Mouse (Mus musculus) adipocyte (in vitro differentiated cells): ENCODE data around the gene Wdr18.
A peak's percentile ranks its signal among the peaks of the same experiment; 100 is the strongest.

Experiments
- DNase-seq: peaks from one replicate; pipeline ENCODE4 v3.0.0-alpha.2; 2016; ENCODE audit warnings: low spot score

Gene Wdr18

DNA sequence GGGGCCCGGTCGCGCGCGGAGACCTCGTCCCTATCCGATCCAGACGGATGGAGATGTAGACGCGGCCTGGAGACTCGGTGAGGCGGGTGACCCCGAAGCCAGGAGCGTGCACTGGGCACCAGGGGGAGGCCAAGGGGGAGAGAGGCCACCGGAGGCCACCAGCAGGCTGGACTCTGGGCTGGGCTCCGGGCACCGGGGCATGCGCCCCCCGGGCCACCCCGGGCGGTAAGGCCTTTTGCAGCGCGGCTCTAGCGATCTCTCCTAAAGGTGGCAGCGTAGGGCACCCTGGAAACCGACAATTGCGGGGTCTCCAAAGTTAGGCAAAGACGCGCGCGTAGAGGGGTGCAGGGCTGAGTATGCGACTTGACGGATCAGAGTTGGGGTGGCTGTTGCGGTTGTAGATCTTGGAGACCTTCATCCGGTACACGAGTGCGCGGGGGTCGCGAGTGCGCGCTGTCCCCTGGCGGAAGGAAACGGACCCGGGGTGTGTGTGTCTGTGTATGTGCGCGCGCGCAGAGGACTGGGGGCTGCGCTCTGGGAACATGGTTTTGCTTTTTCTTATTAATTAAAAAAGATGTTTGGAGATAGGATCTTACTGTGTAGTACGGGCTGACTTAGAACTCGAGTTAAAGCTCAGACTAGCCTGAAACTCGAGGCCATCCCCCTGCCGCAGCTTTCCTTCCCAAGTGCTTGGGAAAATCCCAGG, 32.5 kb upstream of the Wdr18 start:
- DNase-seq = peak; percentile 47

DNA sequence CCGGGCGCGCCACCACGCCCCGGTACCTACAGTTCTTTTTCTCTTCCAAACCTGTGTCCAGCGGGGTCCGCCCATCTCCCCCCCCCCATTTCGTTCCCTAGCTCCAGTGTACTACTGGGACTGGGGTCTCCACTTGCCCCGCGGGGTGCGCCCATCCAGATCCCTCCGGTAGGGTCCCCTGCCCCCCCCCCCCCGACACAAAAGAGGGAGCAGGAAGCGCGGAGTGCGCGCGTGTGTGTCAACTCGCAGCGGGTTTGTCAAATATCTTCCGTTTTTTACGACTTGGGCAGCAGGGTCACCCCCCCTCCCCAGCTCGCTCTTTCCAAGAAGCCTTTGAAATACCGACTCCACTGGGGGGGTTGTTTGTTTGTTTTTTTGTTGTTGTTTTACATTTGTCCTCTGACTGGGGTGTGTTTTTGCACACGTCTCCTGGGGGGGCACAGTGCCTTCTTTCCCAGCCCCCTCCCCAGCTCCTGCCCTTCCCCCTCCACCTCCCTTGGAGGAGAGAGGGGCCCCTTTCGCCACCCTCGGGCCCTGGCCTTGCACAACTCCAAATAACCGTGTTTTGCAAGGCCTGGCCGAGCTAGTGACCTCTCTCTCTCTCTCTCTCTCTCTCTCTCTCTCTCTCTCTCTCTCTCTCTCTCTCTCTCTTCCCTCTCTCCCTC, 31.8 kb upstream of the Wdr18 start:
- DNase-seq = peak; percentile 75

DNA sequence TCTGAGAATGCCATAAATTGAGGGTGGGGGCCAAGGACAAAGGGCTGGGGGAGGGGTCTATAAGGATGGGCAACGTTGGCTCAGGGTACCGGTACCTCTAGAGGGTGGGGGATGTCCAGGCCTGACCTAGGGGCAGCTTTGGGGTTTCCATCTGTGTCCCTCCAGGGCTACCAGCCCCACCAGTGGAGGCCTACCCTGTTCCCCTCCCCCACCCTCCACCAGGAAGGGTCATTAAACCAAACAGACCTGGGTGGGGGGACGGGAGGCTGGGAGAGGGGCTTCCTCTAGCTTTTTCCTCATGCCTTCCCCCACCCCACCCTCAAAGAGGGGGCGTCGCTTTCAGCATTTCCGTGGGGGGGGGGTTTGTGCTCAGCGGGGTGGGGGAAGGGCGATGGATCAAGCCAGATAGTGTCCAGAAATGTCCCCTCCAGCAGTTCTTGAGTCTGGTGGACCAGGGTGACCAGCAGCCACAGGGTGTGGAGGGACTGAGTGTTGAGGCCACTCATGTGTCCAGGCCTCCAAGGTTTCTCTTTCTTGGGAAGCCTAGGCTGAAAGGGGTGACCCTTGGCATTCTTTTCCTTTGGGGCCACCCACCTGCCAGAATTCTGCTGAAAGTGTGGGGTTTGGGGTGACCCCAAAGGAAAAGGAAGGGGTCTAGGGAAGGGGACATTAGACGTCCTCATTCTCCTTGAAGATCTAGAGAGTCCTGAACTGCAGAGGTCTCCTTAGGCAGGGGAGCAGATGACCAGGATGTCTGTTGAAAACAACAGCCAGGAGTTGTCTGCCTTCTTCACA, 30.8 kb upstream of the Wdr18 start:
- no peak for DNase-seq

DNA sequence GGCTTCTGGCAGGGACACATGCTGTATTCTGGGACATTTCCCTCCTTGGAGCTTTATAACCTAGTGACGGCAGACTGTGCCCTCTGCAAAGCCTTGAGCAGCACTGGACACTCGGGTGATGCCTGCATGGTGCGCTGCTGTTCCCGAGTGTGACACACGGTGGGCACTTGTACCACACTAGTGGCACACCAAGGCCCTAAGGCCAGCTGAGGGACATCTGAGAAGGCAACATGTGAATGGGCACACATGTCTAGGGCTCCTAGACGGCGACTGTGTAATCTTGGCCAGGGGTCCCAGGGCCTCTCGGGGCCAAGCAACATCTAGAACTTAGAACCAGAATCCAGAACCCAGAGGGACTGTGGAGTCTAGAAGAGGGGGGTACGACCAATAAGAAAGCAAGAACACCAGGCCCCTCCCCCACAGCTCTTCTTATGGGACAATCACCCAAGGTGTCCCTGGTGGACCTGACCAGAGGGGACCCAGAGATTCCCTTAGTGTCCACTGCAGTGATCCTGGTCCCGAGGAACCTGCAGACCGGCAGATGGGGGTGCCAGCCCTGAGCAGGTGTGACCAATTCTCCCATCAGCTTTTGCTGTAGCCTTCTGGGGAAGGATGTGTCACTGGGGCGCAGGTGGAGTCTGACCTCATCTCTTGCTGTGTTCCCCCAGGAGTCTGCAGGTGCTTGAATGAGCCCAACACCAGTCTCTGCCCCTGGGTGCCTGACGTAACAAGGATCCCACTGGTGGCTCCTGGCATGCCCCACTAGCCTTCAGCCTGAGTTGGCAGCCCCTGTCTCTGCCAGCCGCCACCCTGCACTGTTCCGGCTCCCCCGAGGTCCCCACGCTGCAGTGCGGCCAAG, 29.8 kb upstream of the Wdr18 start:
- DNase-seq = no peak

DNA sequence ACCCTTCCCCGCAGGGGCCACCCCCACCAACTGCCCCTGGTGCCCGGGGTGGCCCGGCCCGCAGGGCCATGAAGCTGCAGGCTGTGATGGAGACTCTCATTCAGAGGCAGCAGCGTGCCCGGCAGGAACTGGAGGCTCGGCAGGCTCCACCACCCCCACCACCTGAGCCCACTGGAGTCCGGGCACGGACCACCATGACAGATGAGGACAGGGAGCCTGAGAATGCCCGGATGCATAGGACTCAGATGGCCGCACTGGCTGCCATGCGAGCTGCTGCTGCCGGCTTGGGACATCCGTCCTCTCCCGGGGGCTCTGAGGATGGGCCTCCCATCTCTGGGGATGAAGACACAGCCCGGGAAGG, 29.1 kb upstream of the Wdr18 start:
- no peak for DNase-seq

DNA sequence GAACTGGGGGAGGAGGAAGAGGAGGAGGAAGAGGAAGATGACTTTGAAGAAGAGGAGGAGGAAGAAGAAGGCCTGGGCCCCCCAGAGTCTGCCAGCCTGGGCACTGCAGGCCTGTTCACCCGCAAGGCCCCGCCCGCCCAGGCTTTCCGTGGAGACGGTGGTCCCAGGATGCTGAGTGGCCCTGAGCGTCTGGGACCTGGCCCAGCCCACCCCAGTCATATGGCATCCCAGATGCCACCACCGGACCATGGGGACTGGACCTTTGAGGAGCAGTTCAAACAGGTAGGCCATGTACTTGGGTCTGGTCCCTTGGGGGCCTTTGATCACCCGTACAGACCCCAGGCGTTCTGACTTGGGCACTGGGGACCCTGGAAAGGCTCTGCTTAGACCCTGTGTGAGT, 28.2 kb upstream of the Wdr18 start:
- DNase-seq = no peak

DNA sequence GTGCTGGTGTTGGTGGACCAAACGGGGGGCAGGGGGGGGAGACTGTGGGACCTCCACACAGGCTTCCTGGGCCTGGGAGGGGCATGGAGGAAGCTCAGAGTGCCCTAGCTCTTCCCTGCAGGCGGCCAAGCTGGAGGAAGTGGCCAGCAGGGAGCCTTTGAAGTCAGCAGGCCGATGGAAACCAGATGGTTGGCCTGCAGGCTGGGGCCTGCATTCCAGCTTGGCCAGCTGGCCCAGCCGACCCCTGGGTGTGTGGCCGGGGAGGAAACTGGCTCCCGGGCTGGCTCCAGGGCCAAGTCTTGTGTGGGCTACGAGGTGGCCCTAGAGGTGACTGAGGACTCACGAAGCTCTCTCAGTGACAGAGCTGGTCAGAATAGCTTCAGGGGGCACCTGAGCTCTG, 27.2 kb upstream of the Wdr18 start:
- DNase-seq = peak; percentile 65

DNA sequence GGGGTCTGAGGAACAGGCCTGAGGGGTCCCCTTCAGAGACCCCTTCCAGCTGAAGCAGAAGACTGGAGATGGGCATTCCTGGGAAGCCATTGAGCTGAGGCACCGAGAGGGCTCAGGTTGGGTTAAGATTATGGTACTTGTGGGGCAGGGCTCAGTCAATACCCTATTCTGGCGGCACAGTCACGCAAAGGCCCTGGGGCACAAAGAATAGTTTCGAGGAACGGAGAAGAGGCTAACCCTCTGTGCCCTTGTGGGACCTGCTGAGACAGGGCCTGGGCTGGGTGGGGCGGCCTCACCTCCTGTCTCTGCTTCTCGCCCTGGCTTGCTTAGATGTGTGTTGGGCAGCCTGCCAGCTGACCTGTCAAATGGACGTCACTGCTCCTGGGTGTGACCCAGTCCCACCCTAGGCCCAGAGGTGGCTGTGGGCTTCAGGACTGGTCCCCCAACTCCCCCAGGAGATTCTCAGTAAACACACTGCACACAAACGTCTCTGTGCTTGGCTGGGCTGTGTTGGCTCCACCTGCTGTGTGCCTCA, 26.7 kb upstream of the Wdr18 start:
- DNase-seq = no peak

DNA sequence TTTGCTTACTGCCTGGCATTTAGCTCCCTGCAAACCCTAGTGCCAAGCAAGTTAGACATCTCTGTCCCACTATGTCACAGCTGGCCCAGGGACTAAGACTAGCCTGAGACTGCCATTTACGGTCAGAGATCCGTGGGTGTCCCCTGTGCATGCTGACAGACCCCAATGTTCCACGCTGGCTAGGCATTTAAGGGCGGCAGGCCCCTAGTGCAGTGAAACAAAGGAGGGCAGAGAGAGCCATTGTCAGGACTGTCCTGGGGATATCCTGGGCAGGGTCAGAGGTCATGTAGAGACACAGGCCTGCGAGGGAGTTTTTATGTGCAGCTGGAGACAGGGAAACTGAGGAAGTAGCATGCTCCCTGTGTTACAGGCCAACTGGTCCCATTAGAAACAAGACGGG, 26.1 kb upstream of the Wdr18 start:
- DNase-seq = no peak

DNA sequence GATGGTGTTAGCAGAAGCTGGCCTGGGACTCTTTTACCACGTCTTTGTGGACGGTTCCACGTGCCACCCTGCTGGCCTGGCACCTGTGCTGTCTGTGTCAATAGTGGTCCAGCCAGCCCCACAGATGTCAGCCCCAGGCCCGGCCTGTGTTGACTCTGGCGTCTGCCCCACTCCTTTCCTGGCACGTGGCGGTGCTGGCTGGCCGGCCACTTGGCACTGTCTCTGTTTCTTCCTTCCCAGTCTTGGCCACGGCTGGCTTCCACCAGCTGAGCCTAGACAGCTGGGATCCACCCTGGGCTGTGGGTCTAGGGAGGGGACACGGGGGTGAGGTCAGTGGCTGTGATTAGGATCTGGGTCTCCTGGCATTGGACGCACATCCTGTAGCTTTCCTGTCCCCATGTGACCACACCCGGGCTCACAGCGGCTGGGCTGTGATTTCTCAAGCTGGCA, 25.7 kb upstream of the Wdr18 start:
- peak; percentile 95 for DNase-seq

DNA sequence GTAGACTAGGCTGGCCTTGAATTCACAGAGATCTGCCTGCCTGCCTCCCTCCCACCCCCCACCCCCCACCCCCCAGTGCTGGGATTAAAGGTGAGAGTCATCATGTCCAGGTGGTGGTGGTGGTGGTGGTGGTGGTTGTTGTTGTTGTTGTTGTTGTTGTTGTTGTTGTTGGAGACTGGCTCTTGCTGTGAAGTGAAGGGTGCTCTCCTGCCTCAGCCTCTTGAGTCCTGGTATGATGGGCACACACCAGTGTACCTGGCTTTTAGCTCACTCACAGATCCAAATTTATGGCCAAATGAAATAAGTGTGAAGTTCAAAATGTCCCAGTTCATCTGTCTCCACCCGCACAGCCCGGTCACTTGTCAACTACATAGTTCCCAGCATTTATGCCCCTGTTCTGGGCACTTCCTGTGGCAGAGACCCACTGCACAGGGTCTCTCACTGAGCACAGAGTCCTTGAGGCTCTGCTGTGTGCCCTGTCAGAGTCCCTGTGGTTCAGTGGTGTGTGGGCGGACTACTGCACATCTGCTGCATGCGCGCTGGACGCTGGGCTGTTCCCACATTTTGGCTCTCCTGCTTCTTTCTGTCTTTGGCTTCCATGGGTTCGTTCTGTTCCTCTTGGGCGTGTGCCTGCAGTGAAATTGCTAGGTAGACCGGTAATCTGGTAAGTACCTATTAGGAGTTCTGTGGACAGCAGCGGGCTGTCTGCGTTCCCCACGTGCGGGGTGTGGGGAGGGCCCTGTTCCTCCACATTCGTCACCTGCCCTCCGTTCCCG, 25.0 kb upstream of the Wdr18 start:
- DNase-seq = no peak

DNA sequence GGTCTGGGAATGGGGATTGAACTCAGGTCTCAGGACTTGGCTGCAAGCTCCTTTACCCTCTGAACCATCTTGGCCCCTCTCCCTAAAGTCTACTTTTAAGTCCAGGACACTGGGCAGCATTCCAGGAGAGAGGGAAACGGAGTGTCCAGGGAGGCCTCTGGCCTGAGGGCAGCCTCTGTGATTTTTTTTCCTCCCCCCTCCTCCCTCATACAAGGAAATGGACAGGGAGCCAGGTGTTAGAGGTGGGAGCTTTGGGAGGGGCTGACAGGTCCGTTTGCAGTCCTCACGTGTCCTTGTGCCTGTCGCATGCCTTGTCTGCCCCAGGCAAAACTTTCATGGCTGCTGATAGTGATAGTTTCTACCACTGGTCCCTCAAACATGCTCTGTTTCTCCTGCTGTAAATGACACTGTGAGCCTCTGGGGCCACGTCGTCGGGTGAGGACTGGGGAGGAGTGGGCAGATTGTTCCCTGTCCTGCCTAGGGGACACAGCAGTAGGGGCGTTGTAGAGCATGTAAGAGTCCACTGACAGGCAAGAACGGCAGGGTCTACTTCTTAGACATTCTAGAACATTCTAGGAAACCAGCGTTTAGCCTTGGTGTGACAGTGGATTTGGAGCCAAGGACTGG, 23.6 kb upstream of the Wdr18 start:
- peak; percentile 70 for DNase-seq

DNA sequence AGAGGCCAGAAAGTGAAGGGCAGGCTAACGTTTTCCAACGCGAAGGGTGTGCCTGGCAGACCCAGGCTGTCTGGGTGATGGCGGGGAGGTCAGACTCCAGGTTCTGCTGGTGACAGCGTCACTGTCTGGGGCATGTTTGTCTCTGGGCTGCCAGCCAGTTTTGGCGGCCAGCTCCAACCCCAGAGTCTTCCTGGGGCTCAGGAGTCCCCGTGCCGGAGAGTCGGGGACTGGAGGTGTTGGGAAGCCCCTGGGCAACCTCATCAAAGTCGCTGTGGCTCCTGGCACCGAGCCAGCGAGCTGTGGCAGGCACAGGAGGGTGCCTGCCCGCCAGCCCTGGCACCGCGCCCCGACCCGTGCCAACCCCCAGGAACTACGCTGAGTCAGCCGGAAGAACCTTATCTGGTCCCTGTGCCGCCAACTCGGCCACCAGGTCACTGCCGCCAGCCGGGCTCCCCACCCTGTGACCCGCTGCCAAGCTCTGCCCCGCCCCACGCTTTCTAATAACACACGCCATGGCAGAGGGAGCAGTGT, 23.0 kb upstream of the Wdr18 start:
- DNase-seq = no peak

DNA sequence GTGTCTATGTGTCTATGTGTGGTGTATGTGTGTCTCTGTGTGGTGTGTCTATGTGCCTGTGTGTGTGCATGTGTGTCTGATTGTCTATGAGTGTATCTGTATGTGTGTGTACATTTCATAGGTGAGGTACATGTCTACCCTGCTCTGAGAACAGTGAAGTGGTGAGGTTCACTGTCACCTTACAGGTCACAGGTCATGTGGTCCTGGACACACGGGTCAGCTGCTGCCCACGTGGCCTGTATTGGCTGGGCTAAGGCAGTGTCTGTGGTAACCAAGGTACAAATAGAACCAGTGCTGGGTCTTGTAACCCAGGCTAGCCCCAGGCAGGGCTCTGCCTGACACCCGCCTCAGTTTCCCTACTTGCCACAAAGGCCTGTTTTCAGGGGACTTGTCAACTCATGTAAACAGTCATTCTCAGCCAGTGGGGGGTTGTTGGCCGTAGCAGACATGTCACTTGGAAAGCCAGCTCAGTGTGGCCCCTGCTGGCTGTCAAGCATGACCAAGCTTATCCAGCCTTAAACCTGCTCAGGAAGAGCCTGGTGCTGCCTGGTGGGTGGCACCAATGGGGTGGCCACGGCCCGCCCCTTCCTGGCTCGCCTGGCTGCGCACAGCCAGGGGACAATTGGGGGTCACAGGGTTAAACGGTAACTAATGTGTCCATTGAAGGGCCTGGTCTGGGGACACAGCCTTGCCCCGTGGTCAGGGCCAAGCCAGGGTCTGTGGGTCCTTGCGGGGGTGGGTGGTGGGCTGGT, 22.0 kb upstream of the Wdr18 start:
- DNase-seq = no peak

DNA sequence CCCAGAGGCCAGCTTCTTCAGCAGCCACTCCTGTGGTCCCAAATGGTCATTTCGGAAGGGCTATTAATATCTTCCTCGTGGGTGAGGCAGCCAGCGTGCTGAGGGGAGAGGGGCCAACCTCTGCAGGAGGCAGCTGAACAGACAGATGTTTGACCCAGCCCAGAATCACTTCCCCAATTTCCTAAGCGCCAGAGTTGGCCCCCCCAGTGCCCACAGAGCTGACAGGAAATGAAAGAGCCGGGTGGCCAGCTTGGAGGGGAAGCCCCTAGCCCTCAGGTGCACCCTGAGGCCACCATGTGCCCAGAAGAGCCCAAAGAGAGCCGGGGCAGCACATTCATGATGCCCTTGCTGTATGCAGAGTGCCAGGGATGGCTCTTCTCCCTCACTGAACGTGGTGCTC, 19.2 kb upstream of the Wdr18 start:
- no peak for DNase-seq

DNA sequence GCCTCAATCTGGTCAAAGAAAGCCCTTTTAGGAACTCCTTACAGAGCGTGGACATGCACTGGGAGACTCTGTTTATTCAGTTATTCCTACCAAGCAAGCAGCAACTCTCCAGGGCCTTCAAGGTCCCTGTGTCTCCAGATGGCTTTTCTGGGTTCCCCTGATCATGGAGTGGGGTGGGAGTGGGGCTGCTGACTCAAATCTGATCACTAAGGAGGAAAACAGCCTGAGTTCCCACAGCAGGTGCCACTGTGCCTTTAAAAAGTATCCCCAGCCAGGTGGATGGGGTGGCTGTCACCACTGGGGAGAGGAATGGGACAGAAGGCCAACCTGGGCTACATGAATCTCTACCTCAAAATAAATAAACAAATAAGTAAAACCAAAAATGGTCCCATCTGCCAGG, 17.0 kb upstream of the Wdr18 start:
- DNase-seq = no peak

DNA sequence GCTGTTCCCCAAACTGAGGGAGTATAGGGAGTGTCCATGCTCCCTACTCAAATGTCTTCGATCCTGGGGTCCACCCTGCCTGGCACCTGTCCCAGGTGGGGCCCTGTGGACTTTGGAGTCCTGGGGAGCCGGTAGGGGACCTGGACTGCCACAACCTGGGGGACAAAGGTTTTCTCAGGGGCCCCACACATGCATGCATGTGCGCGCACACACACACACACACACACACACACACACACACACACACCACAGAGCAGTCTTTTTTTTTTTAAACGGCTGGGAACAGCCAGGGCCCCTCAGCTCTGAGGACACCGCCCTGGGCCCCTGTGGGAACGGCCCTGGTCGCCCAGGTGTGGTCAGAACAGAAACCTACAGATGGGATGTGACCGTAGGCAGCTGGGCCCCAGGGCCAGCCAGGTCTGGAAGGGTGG, 16.5 kb upstream of the Wdr18 start:
- DNase-seq = no peak

DNA sequence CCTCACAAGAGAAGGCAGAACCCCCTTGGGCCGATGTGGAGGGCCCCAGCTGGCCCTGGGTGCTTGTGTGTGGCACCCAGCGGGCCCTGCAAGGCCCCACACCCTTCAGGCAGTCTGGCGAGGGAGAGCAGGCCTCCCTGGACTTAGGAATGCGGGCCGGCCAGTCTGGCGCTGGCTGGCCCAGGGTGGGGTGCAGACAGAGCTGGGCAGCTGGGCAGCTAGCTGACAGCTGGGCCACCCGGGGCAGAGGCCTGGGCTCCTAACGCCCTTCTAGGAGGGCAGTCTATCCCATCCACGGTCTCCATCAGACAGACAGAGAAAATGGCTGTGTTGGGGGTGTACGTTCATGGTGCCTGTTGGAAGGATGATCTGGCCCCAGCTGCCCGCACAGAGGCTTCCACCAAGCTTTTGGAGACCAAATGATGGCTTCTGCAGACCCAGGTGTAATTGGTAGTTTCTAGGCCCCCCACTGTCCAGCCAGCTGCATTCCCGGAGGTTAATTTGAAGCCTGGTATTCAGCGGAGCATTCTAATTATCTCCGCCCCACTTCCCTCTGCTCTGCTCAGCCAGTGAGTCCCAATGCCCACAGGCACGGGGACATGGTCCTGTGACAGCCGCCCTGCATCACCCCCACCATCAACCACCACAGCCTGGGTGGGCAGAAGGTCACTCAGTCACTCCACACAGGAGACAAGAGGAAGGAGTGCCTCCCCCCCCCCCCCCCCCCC, 14.3 kb upstream of the Wdr18 start:
- no peak for DNase-seq

DNA sequence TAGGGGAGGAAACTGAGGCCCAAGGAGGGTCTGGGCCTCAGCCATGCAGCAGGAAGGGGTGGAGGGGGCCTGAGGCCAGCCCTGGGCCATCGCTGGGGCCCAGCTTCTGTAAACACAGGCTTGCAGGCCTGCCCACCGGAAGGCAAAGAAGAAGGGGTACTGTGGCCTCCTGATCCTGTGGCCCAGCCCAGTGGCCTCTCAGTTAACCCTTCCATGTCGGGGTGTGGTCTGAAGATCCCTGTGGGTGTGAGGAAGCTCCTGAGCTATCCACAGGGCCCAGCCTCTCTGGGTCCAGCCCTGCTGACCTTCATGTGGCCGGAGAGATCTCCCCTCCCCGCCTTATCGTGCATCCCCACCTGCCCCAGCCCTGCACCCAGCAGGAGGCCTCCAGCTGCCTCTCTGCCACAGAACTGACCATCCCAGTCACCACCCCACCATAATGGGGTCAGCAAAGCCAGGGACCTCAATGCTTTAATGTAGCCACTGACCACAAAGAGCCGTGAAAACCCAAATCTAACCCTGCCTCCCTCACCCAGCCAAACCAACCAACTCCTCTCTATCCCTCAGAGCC, 13.1 kb upstream of the Wdr18 start:
- no peak for DNase-seq
